ENCODE assay signal across 7 mouse cellular contexts in genomic region chr11:3289803-3290639, GRCm38 (mm10). TPM values are rescaled to one million over a fixed set of nuclear protein-coding genes. Genes with fewer than 3 reads are reported as not detected.
DNase-seq lines count a peak whose midpoint lies in the region; ATAC-seq lines count a peak whose summit lies in the region.

No protein-coding gene starts in this region.

- peak; percentile 19 for ATAC-seq in common myeloid progenitor, adult 5-6 weeks (replicated peaks; ENCODE audit: low read depth, poor library complexity, severe bottlenecking)
- ATAC-seq in intestine, embryonic 14.5 days (replicated peaks; ENCODE audit: low FRiP score, low TSS enrichment, low read depth), result peak; percentile 61
- peak; percentile 40 for ATAC-seq in midbrain, embryonic 11.5 days (ENCODE audit: low FRiP score)

- intact Hi-C loops in gastrocnemius, postnatal 14 days (cut with DNase I; ENCODE audit: low total_unique reads), result no loop called here
- intact Hi-C loops in left cerebral cortex, postnatal 4 days (cut with DNase I), result no loop called here

- H3K4me1 ChIP-seq in intestine, embryonic 14.5 days (replicated peaks; ENCODE audit: control insufficient read depth, insufficient read depth, low read length), result peaks cover 28% of the 10 kb centered on the region
- peaks cover 26% of the 10 kb centered on the region for H3K4me1 ChIP-seq in midbrain, embryonic 11.5 days (ENCODE audit: control insufficient read depth, insufficient read depth, low read length)

- under 1% methylated on average over 68 of the region's 92 CpGs for WGBS in intestine, embryonic 14.5 days
- under 1% methylated on average over 70 of the region's 92 CpGs for WGBS in midbrain, embryonic 11.5 days

- H3K4me2 ChIP-seq in intestine, embryonic 14.5 days (ENCODE audit: low read length), result peak overlapping the region; percentile 95
- peak overlapping the region; percentile 100 for H3K4me2 ChIP-seq in midbrain, embryonic 11.5 days

- peak overlapping the region; percentile 81 for H3K4me3 ChIP-seq in intestine, embryonic 14.5 days (ENCODE audit: low read depth, low read length)
- peak overlapping the region; percentile 92 for H3K4me3 ChIP-seq in midbrain, embryonic 11.5 days (ENCODE audit: low read depth, low read length)

- DNase-seq in adrenal gland, adult 18-20 months (ENCODE audit: low spot score in 2 of 2), result peak; percentile 76 to 82
- DNase-seq in gastrocnemius, postnatal 14 days, result peak; percentile 80
- peak; percentile 94 for DNase-seq in intestine, embryonic 14.5 days (ENCODE audit: low spot score)
- peak; percentile 91 for DNase-seq in left cerebral cortex, postnatal 4 days
- DNase-seq in midbrain, embryonic 11.5 days (ENCODE audit: low spot score, missing footprints), result peak; percentile 99
- peak; percentile 88 for DNase-seq in right cerebral cortex, postnatal 4 days

- H3K27ac ChIP-seq in intestine, embryonic 14.5 days (ENCODE audit: low read depth), result peak overlapping the region; percentile 100
- H3K27ac ChIP-seq in midbrain, embryonic 11.5 days (ENCODE audit: low read depth, low read length), result peak overlapping the region; percentile 100

- peak overlapping the region; percentile 98 for H3K9ac ChIP-seq in intestine, embryonic 14.5 days (ENCODE audit: low read length)
- peak overlapping the region; percentile 100 for H3K9ac ChIP-seq in midbrain, embryonic 11.5 days (ENCODE audit: low read length)

- H3K27me3 ChIP-seq in intestine, embryonic 14.5 days (replicated peaks; ENCODE audit: control insufficient read depth, insufficient read depth, low read length), result no peaks in the 10 kb centered on the region
- H3K27me3 ChIP-seq in midbrain, embryonic 11.5 days (ENCODE audit: control insufficient read depth, insufficient read depth, low read length), result no peaks in the 10 kb centered on the region

- no peaks in the 10 kb centered on the region for H3K9me3 ChIP-seq in intestine, embryonic 14.5 days (ENCODE audit: control insufficient read depth, low read length)
- no peaks in the 10 kb centered on the region for H3K9me3 ChIP-seq in midbrain, embryonic 11.5 days (ENCODE audit: control insufficient read depth, low read length)

- peaks cover 19% of the 10 kb centered on the region for H3K36me3 ChIP-seq in intestine, embryonic 14.5 days (ENCODE audit: control insufficient read depth, insufficient read depth, low read length)
- peaks cover 8% of the 10 kb centered on the region for H3K36me3 ChIP-seq in midbrain, embryonic 11.5 days (ENCODE audit: control insufficient read depth, insufficient read depth, low read length)

RNA-seq across cellular contexts. Expression of gene Patz1, which starts 1.3 kb away (rescaled TPM):
- 10 to 100 TPM; 16.1 to 24.6 TPM for total RNA-seq in adrenal gland, adult 18-20 months (2021)
- total RNA-seq in common myeloid progenitor, adult 5-6 weeks (2017), result 67.6 and 72.7 TPM in 2 replicates
- total RNA-seq in gastrocnemius, postnatal 14 days (2021), result 10 to 100 TPM; 11.8 to 12.8 TPM
- polyA plus RNA-seq in intestine, embryonic 14.5 days (2014; fragmentation: Nextera tagmentation; extraction: Ambion mirVana), result 50.1 and 50.6 TPM in 2 replicates
- 10 to 100 TPM; 62.5 to 62.9 TPM for total RNA-seq in left cerebral cortex, postnatal 4 days (2021)
- polyA plus RNA-seq in midbrain, embryonic 11.5 days (2014; fragmentation: Nextera tagmentation; extraction: Ambion mirVana), result 107 and 116 TPM in 2 replicates

RNA-seq across cellular contexts. Expression of gene Drg1, which starts 23.8 kb away (rescaled TPM):
- total RNA-seq in adrenal gland, adult 18-20 months (2021), result 10 to 100 TPM; 77.1 to 94.1 TPM
- 277 and 286 TPM in 2 replicates for total RNA-seq in common myeloid progenitor, adult 5-6 weeks (2017)
- 10 to 100 TPM; 38.9 to 40.4 TPM for total RNA-seq in gastrocnemius, postnatal 14 days (2021)
- 221 and 234 TPM in 2 replicates for polyA plus RNA-seq in intestine, embryonic 14.5 days (2014; fragmentation: Nextera tagmentation; extraction: Ambion mirVana)
- total RNA-seq in left cerebral cortex, postnatal 4 days (2021), result 10 to 100 TPM; 86.1 to 96.8 TPM
- polyA plus RNA-seq in midbrain, embryonic 11.5 days (2014; fragmentation: Nextera tagmentation; extraction: Ambion mirVana), result 327 and 332 TPM in 2 replicates

RNA-seq across cellular contexts. Expression of gene Pik3ip1, which starts 40.2 kb away (rescaled TPM):
- 10 to 100 TPM in 1 of 2 experiments, 1 to 10 TPM in 1; 9.1 to 12.0 TPM for total RNA-seq in adrenal gland, adult 18-20 months (2021)
- total RNA-seq in common myeloid progenitor, adult 5-6 weeks (2017), result 26.5 and 33.6 TPM in 2 replicates
- total RNA-seq in gastrocnemius, postnatal 14 days (2021), result 10 to 100 TPM; 10.4 to 13.0 TPM
- 9.9 and 14.1 TPM in 2 replicates for polyA plus RNA-seq in intestine, embryonic 14.5 days (2014; fragmentation: Nextera tagmentation; extraction: Ambion mirVana)
- total RNA-seq in left cerebral cortex, postnatal 4 days (2021), result 10 to 100 TPM; 22.9 to 23.4 TPM
- polyA plus RNA-seq in midbrain, embryonic 11.5 days (2014; fragmentation: Nextera tagmentation; extraction: Ambion mirVana), result 10.5 and 12.1 TPM in 2 replicates

Comparison
In these comparisons a context has a peak if more than half of its experiments do, and no peak if none do; other contexts are left out.
1. Peak in every context shown above with its lines: DNase-seq, ATAC-seq, H3K4me3 ChIP-seq and H3K27ac ChIP-seq.